Mouse (Mus musculus) lung, adult 2 months (tissue): ENCODE data around the gene Plet1.

ENCODE experiments used
- CTCF ChIP-seq: fragments of 200-500 bp; IDR thresholded peaks from 2 replicates; pipeline ENCODE4 v1.5.1; 2011; ENCODE audit warnings: mild to moderate bottlenecking, low read length, control low read depth; ENCODE audit not compliant: insufficient read depth
- POLR2A ChIP-seq: fragments of 200-500 bp; IDR thresholded peaks from 2 replicates; pipeline ENCODE4 v1.6.1; 2011; ENCODE audit warnings: low read depth, mild to moderate bottlenecking, control low read depth, low read length, borderline replicate concordance; ENCODE audit errors: extremely low read depth

- TF ChIP-seq CTCF (no peak), POLR2A (no peak)
Measured at GRCm38 (mm10) chr9:50497536-50497935, 3.2 kb downstream of the Plet1 start.
